In genomic region chr9:46442739-46443181, GRCm38 (mm10) we compare ENCODE assay signal across 8 mouse cellular contexts.
DNase-seq lines count a peak whose midpoint lies in the region; ATAC-seq and TF ChIP-seq lines count a peak whose summit lies in the region.

No protein-coding gene starts in this region.

- H3K36me3 ChIP-seq in heart, embryonic 10.5 days: no peaks in the 10 kb centered on the region
- H3K36me3 ChIP-seq in ES-Bruce4 (ENCODE audit: control insufficient read depth, insufficient read depth, low read length, poor library complexity, severe bottlenecking): no peaks in the 10 kb centered on the region
- no peaks in the 10 kb centered on the region for H3K36me3 ChIP-seq in forebrain, embryonic 16.5 days (ENCODE audit: control insufficient read depth, insufficient read depth)
- H3K36me3 ChIP-seq in midbrain, embryonic 11.5 days (ENCODE audit: control insufficient read depth, insufficient read depth, low read length): no peaks in the 10 kb centered on the region

- peaks cover 90% of the 10 kb centered on the region for H3K27me3 ChIP-seq in heart, embryonic 10.5 days (ENCODE audit: insufficient read depth, poor library complexity, severe bottlenecking)
- peaks cover 4% of the 10 kb centered on the region for H3K27me3 ChIP-seq in ES-Bruce4 (ENCODE audit: control insufficient read depth, insufficient read depth, low read length, poor library complexity, severe bottlenecking)
- peaks cover 22% of the 10 kb centered on the region for H3K27me3 ChIP-seq in forebrain, embryonic 16.5 days (replicated peaks; ENCODE audit: control insufficient read depth, insufficient read depth, low read length)
- peaks cover 16% of the 10 kb centered on the region for H3K27me3 ChIP-seq in midbrain, embryonic 11.5 days (ENCODE audit: control insufficient read depth, insufficient read depth, low read length)

- DNase-seq in heart, embryonic 10.5 days (ENCODE audit: low spot score): no peak
- DNase-seq in heart, postnatal 36 days: no peak
- peak; percentile 95 for DNase-seq in midbrain, embryonic 11.5 days (ENCODE audit: low spot score, missing footprints)
- DNase-seq in lung, postnatal 14 days: no peak

- under 1% methylated on average over 19 of the region's 19 CpGs for WGBS in heart, embryonic 10.5 days
- 1% methylated on average over 18 of the region's 19 CpGs for WGBS in forebrain, embryonic 16.5 days
- 1% methylated on average over 19 of the region's 19 CpGs for WGBS in midbrain, embryonic 11.5 days

- TF ChIP-seq POLR2A in ES-Bruce4 (IDR thresholded peaks at IDR 0.05; ENCODE audit: insufficient read depth, low read length): no peak

- intact Hi-C loops in heart, postnatal 36 days (cut with DNase I): no loop called here

- no peak overlapping the region for H3K27ac ChIP-seq in heart, embryonic 10.5 days
- H3K27ac ChIP-seq in ES-Bruce4 (ENCODE audit: insufficient read depth, low read length): no peak overlapping the region
- no peak overlapping the region for H3K27ac ChIP-seq in forebrain, embryonic 16.5 days (ENCODE audit: low read length)
- H3K27ac ChIP-seq in midbrain, embryonic 11.5 days (ENCODE audit: low read depth, low read length): no peak overlapping the region

- H3K9me3 ChIP-seq in heart, embryonic 10.5 days: no peaks in the 10 kb centered on the region
- no peaks in the 10 kb centered on the region for H3K9me3 ChIP-seq in ES-Bruce4 (replicated peaks; ENCODE audit: control insufficient read depth, insufficient read depth, low read length, poor library complexity, severe bottlenecking)
- no peaks in the 10 kb centered on the region for H3K9me3 ChIP-seq in forebrain, embryonic 16.5 days (ENCODE audit: control insufficient read depth, low read length)
- H3K9me3 ChIP-seq in midbrain, embryonic 11.5 days (ENCODE audit: control insufficient read depth, low read length): no peaks in the 10 kb centered on the region

- H3K9ac ChIP-seq in ES-Bruce4 (ENCODE audit: low read depth, poor library complexity, severe bottlenecking): no peak overlapping the region
- peak overlapping the region; percentile 39 for H3K9ac ChIP-seq in forebrain, embryonic 16.5 days (replicated peaks; ENCODE audit: low read depth, low read length)
- peak overlapping the region; percentile 7; the same call in 1 of the 2 replicates for H3K9ac ChIP-seq in midbrain, embryonic 11.5 days (ENCODE audit: low read length)

- no peak for TF ChIP-seq EP300 in ES-Bruce4 (IDR thresholded peaks at IDR 0.05; ENCODE audit: insufficient read depth, low read depth, low read length)

- peak overlapping the region; percentile 73 for H3K4me2 ChIP-seq in forebrain, embryonic 16.5 days (ENCODE audit: low read length)
- peak overlapping the region; percentile 54 for H3K4me2 ChIP-seq in midbrain, embryonic 11.5 days

- peak; percentile 82 for ATAC-seq in forebrain, embryonic 16.5 days
- peak; percentile 45; the same call in 1 of the 2 replicates for ATAC-seq in midbrain, embryonic 11.5 days (ENCODE audit: low FRiP score)
- no peak for ATAC-seq in erythroblast, adult 5-6 weeks (replicated peaks; ENCODE audit: low FRiP score, poor library complexity, severe bottlenecking)
- ATAC-seq in inflammation-experienced regulatory T-cells, adult 6 months: no peak

- no peak for TF ChIP-seq CTCF in ES-Bruce4 (IDR thresholded peaks at IDR 0.05; ENCODE audit: low read depth, low read length)

- H3K4me1 ChIP-seq in heart, embryonic 10.5 days: peaks cover 8% of the 10 kb centered on the region; the same call in 1 of the 2 replicates
- no peaks in the 10 kb centered on the region for H3K4me1 ChIP-seq in ES-Bruce4 (ENCODE audit: control insufficient read depth, insufficient read depth, low read length)
- H3K4me1 ChIP-seq in forebrain, embryonic 16.5 days (replicated peaks; ENCODE audit: control insufficient read depth, insufficient read depth, low read length): peaks cover 17% of the 10 kb centered on the region
- H3K4me1 ChIP-seq in midbrain, embryonic 11.5 days (ENCODE audit: control insufficient read depth, insufficient read depth, low read length): peaks cover 11% of the 10 kb centered on the region

- peak overlapping the region; percentile 50 for H3K4me3 ChIP-seq in heart, embryonic 10.5 days
- H3K4me3 ChIP-seq in ES-Bruce4 (ENCODE audit: low read depth, low read length): peak overlapping the region; percentile 38
- H3K4me3 ChIP-seq in forebrain, embryonic 16.5 days (replicated peaks; ENCODE audit: low read length): peak overlapping the region; percentile 40
- H3K4me3 ChIP-seq in midbrain, embryonic 11.5 days (ENCODE audit: low read depth, low read length): peak overlapping the region; percentile 22

Comparison
In these comparisons a context has a peak if more than half of its experiments do, and no peak if none do; other contexts are left out.
1. ATAC-seq: peak in forebrain, embryonic 16.5 days (single experiment) and midbrain, embryonic 11.5 days (single experiment); none in erythroblast, adult 5-6 weeks (single experiment) and inflammation-experienced regulatory T-cells, adult 6 months (single experiment).
2. Peak in every context shown above with its lines, with median percentiles within 50 percentile points of each other: H3K4me3 ChIP-seq.